ENCODE assay signal across 17 mouse cellular contexts in the genomic region with DNA sequence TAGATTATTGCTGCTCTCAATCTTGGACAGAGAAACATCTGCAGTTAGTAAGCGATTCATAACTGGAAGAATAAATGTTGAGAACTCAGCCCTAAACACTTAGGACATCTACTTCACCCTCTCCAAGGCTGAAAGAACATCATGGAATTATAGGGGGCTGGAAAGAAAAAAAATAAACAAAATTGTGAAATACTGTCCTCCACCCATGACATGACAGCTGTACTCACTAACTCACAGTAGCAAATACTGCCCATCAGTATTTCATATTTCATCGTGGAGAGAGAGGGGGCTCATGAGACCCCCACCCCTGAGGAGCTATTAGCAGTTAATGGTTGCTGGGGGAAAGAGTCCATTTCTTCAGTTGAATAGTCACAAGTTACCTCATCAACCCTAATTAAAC.
"Had no signal": no experiment of that assay in that cellular context is flagged by ENCODE, and none has a peak within 500 bp of the region (broad histone marks: within the 10 kb centered on the region; RNA-seq: fewer than 3 reads in every experiment).

No protein-coding gene starts in this region.

- H3K36me3 ChIP-seq: midbrain, embryonic 12.5 days; neural tube, embryonic 12.5 days; stomach, embryonic 15.5 days had no signal

- H3K9ac ChIP-seq: liver, embryonic 13.5 days; liver, embryonic 15.5 days; liver, postnatal 0 days; midbrain, embryonic 12.5 days; neural tube, embryonic 12.5 days; stomach, embryonic 15.5 days had no signal

- H3K4me1 ChIP-seq: liver, embryonic 13.5 days; liver, embryonic 15.5 days; midbrain, embryonic 12.5 days; neural tube, embryonic 12.5 days; stomach, embryonic 15.5 days had no signal

- DNase-seq: liver; liver, embryonic 13.5 days; liver, postnatal 0 days; midbrain, embryonic 14.5 days; right cerebral cortex, postnatal 14 days; thymus, adult 2 months; thymus, postnatal 25 days; thymus, postnatal 4 days had no signal

- H3K27me3 ChIP-seq: liver, embryonic 13.5 days; liver, embryonic 15.5 days; megakaryocyte, embryonic 14.5 days; midbrain, embryonic 12.5 days; neural tube, embryonic 12.5 days; stomach, embryonic 15.5 days had no signal

- ATAC-seq: liver, postnatal 0 days; midbrain, embryonic 16.5 days had no signal

- H3K4me3 ChIP-seq: liver, embryonic 13.5 days; liver, embryonic 15.5 days; megakaryocyte, embryonic 14.5 days; midbrain, embryonic 12.5 days; neural tube, embryonic 12.5 days; stomach, embryonic 15.5 days had no signal

- H3K4me2 ChIP-seq: liver, embryonic 11.5 days; liver, embryonic 13.5 days; liver, embryonic 15.5 days; midbrain, embryonic 12.5 days; neural tube, embryonic 12.5 days; stomach, embryonic 15.5 days had no signal

- H3K9me3 ChIP-seq: liver, embryonic 13.5 days; liver, embryonic 15.5 days; megakaryocyte, embryonic 14.5 days; midbrain, embryonic 12.5 days; neural tube, embryonic 12.5 days; stomach, embryonic 15.5 days had no signal

- H3K27ac ChIP-seq: liver, embryonic 13.5 days; liver, embryonic 15.5 days; macrophage; midbrain, embryonic 12.5 days; neural tube, embryonic 12.5 days; stomach, embryonic 15.5 days; stomach, postnatal 0 days had no signal
